Mouse (Mus musculus): ENCODE data around the gene Efcab8.
"Not testable (repeated sequence)": the region's sequence is repeated elsewhere in the genome, so short reads cannot be mapped to it uniquely, and the experiment has no call there.

The Efcab8 gene

DNA sequence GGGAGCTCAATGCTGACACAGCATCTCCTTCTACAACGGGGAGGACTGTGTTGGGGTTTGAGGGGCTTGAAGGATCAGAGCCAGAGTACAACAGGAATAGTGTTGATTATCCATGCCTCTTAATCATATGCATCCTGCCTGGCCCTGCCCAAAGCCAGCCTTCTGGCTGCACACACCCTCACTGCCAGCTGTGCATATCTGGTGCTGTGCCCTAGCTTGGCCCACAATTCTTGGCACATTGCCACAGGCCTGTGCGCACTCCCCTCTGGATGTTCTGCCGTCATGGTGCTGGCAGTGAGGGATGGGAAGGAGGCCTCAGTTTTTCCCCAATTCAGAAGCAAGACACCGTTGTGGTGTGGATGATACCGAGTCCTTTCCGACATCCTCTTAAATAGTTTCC, 44.9 kb downstream of the Efcab8 start:
- no peak for DNase-seq (ENCODE audit: low read depth, low spot score)

DNA sequence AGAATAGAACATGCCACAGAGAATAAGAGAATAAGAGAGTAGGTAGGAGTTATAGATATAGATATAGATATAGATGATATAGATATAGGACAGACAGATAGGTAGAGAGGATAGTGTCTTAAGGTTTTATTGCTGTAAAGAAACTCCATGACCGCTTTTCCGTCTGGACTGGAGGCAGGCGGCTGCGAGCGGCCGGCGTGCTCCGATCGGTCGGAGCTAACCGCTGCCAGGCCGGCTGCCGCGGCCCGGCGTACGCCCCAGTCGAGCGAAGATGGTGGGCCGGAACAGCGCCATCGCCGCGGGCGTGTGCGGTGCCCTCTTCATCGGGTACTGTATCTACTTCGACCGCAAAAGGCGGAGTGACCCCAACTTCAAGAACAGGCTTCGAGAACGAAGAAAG, 46.2 kb downstream of the Efcab8 start:
- DNase-seq (ENCODE audit: low read depth, low spot score) = not testable (repeated sequence)

GRCm38 (mm10) chr2:153827171-153827830, 47.6 kb downstream of the Efcab8 start:
- DNase-seq (ENCODE audit: low read depth, low spot score) = no peak

DNA sequence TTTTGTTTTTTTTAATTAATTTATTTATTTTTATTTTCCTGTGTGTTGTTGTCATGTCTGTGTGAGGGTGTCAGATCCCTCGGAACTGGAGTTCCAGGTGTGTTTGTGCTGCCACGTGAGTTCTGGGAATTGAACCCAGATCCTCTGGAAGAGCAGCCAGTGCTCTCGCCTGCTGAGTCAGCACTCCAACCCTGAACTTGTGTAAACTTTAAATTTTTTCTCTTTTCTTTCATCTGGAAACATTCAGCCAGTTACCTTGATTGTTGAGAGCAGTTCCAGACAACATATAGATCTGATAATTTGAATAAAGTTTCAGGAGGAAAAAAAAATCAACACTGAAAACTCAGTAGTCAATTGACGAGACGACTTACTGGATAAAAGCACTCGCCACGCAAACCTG, 49.0 kb downstream of the Efcab8 start:
- no peak for DNase-seq (ENCODE audit: low read depth, low spot score)

GRCm38 (mm10) chr2:153833291-153833690, 53.6 kb downstream of the Efcab8 start:
- DNase-seq (ENCODE audit: low read depth, low spot score) = no peak

DNA sequence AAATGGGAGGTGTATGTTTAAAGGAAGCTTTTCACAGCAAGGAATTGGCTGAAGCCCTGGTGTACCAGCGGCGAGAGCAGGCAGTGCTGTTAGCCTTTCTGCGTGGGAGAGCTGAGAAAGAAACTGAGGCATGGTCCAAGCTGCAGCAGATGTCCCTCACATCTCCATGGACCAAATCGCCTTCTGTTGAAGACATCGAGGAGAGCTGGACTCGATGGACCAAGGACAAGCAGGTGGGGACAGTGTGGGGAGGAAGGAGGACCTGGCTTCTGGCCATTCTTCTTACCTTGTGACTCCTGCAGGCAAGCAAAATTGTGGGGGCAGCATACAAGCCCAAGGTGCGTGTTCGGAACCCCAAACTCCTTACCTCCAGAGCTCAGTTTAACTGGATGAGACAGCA, 63.1 kb downstream of the Efcab8 start:
- no peak for DNase-seq (ENCODE audit: low read depth, low spot score)

GRCm38 (mm10) chr2:153848389-153848788, 68.7 kb downstream of the Efcab8 start:
- DNase-seq (ENCODE audit: low read depth, low spot score) = no peak

DNA sequence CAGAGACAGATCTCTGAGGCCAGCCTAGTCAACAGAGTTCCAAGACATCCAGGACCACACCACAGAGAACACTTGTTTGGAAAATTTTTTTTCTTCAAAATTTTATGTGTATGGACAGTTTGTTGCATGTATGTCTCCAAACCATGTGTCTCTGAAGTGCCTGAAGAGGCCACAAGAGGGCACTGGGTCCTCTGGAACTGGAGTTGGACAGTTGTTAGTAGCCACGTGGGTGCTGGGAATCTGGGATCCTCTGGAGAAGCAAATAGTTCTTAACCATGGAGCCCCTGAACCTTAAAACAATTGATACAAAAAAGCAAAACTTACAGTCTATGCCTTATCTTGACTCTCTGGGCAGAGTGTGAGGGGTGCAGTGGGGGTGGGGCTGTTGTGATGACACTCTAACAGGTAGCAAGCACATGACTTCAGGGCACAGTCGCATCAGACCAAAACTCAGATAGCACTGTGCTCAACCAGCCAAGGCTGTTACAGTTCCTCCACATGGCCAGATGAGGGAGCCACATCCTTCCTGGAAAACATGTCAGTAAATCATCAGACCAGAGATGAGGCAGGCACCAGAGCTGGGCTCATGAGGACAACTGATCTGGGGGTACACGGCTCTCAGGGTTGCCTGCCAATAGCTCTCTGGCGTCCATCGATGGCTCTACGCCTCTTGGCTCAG, 70.8 kb downstream of the Efcab8 start:
- no peak for DNase-seq (ENCODE audit: low read depth, low spot score)

DNA sequence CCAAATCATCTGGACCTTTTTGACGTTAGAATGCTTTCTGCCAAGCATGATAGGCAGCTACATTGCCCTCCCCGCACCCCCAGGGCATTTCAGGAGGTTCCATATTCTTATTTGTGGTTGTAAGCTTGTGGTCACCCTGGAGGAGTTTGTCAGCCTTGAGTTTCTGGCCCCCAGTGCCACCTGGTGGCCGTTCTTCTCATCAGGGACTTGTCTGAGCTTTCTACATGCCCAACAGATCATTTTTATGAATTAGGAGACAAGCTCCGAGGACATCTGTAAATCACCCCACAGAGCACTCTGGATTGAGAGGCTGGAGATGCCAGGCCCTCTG, 71.3 kb downstream of the Efcab8 start:
- DNase-seq (ENCODE audit: low read depth, low spot score) = peak; percentile 29

DNA sequence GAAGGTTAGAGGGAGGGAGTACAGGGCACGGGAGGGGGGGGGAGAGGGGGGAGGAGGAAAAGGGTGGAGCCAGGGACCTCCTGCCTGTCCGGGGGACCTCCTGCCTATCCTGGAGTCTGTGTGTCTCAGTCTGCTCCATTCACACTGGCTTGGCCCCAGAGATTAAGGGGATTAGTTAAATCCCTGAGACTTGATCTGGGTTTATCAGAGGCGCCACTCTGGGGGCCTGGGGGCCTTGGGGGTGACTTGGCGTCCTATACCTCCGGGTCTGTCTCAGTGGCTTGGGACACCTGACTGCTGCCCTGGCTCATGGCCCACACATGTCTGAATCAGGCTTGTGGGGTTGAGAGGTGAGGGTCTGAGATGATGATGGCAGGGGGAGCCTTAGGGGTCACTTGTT, 73.8 kb downstream of the Efcab8 start:
- no peak for DNase-seq (ENCODE audit: low read depth, low spot score)

DNA sequence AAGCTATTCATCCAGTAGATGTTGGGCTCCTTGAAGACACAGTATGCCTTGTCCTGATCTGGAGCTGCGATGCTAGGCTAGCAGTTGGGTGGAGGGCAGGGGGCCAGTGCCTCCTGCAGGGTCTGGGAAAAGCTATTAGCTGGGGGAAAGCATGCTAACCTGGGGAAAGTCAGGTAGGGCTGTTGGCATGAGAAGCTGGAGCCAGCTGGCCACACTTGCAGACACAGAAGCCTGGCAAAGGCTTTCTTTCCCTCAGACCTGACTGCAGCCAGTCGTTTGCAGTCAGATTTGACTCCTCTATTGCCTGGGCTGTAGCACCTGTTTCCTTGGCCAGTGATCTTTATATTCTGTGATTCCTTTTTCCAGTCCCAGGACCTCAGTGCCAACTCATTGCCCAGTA, 79.8 kb downstream of the Efcab8 start:
- DNase-seq (ENCODE audit: low read depth, low spot score) = no peak

DNA sequence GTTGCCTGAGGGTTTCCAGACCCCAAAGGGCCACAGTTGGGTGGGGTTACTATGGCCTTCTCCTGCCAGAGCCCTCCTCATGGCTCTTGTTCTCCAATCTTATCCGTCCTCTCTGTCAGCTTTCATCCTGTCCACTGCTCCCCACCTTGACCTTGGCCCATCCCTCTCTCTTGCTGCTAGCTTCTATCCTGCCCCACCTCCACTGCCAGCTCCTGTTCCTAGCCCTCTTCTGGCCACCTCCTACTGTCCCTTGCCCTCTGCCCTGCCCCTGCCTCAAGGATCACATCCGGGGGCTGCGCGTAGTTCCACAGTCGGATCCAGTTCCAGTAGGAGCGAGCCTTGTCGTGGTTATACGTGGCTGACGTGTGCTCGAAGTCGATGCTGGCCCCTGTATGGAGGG, 80.6 kb downstream of the Efcab8 start:
- no peak for DNase-seq (ENCODE audit: low read depth, low spot score)

DNA sequence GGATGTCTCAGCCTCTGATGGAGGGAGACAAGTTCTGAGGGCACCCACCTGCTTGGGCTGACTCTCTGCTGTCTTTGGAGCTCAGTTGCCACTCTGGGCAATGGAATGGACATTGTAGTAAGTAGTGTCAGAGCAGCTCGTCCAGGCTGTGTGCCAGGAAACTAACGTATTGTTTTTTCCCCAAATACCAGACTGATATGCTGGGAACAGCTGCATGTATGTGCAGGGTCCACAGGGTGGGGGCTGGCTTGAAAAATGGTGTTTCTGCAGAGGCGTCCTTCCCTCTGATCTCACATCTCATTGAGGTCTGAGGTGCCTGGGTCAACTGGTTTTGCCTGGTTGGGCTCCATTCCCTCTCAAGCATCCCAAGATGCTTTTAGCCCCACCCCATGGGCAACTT, 81.0 kb downstream of the Efcab8 start:
- no peak for DNase-seq (ENCODE audit: low read depth, low spot score)

- DNase-seq (ENCODE audit: low read depth, low spot score) = no peak
Measured at GRCm38 (mm10) chr2:153861960-153862359, 82.2 kb downstream of the Efcab8 start.

- DNase-seq (ENCODE audit: low read depth, low spot score) = no peak
Measured at GRCm38 (mm10) chr2:153870984-153871383, 91.3 kb downstream of the Efcab8 start, which contains the start of gene Sun5. Gene Sun5, minus strand, starts transcription at chr2:153871084.

DNA sequence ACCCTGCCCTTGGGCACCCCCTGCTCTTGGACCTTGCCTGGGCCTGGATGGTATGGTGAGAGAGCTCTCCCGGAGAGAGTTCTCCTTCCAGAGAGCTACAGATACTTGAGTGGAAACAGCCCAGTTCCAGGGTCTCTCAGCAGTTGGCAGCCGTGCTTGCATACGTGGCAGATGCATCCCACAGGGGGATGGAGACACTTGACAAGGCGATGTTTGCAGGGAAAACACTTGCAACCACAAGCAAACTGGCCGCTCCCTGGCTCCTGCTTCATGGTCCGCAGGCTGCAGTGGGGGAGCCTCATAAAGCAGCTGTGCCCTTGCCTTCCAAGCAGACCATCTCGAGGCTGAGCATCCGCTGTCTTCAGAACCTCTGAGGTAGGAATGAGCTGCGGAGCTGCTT, 95.0 kb downstream of the Efcab8 start, which contains the start of gene Bpifb2:
TSS of gene Bpifb2 (plus strand) at position 301 of the 400 bp plus-strand sequence.
- no peak for DNase-seq (ENCODE audit: low read depth, low spot score)

Measured in CD4-positive helper T cell, adult 2 months (primary cell).